Mouse (Mus musculus) heart, embryonic 13.5 days (tissue): ENCODE data around the gene Fgf10. TPM values are rescaled to one million over a fixed set of nuclear protein-coding genes. Genes with fewer than 3 reads are reported as not detected.

Experiments used
- ATAC-seq: fragments of 200-750 bp; cut with Nextera tagmentation; 2 replicates; pipeline ENCODE4 v1.8.0; 2017; ENCODE audit warnings: moderate TSS enrichment; ENCODE audit not compliant: insufficient number of reproducible peaks, low FRiP score, low TSS enrichment; ENCODE audit errors: extremely low read depth
- H3K27ac ChIP-seq: fragments of 300-500 bp; sonication (generic); replicated peaks from 2 replicates; pipeline ENCODE4 v1.5.1; 2015; ENCODE audit warnings: moderate library complexity, mild to moderate bottlenecking, inconsistent platforms
- H3K27me3 ChIP-seq: fragments of 300-500 bp; sonication (generic); replicated peaks from 2 replicates; pipeline ENCODE4 v1.6.1; 2015; ENCODE audit warnings: mild to moderate bottlenecking, inconsistent platforms
- H3K36me3 ChIP-seq: fragments of 300-500 bp; sonication (generic); 2 replicates; pipeline ENCODE4 v1.6.1; 2015; ENCODE audit warnings: mild to moderate bottlenecking, inconsistent platforms
- H3K4me1 ChIP-seq: fragments of 300-500 bp; sonication (generic); 2 replicates; pipeline ENCODE4 v1.6.1; 2015; ENCODE audit warnings: inconsistent platforms
- H3K4me2 ChIP-seq: fragments of 300-500 bp; sonication (generic); 2 replicates; pipeline ENCODE4 v1.6.1; 2015; ENCODE audit warnings: inconsistent platforms, mild to moderate bottlenecking, moderate library complexity
- H3K4me3 ChIP-seq: fragments of 300-500 bp; sonication (generic); 2 replicates; pipeline ENCODE4 v1.5.1; 2015; ENCODE audit warnings: moderate library complexity, mild to moderate bottlenecking, inconsistent platforms
- H3K9ac ChIP-seq: fragments of 300-500 bp; sonication (generic); 2 replicates; pipeline ENCODE4 v1.6.1; 2015; ENCODE audit warnings: inconsistent platforms, mild to moderate bottlenecking, moderate library complexity
- H3K9me3 ChIP-seq: fragments of 300-500 bp; sonication (generic); 2 replicates; pipeline ENCODE4 v1.6.1; 2016; ENCODE audit warnings: inconsistent platforms
- WGBS: fragments of 180-500 bp; shearing (Covaris S2); methylation state at CpG from one replicate; pipeline ENCODE4 v1.1.7; 2015; ENCODE audit warnings: mixed read lengths; 5-methylcytosine and 5-hydroxymethylcytosine counted together
- polyA plus RNA-seq: library from polyadenylated mRNA; unstranded; fragments of >200 nt; fragmentation: Nextera tagmentation; extraction: Ambion mirVana; gene quantifications from 2 replicates; pipeline ENCODE4 v1.2.1, GENCODE M21; 2015

Gene Fgf10
- polyA plus RNA-seq, 1 experiment from 2014 or later: 1.3 TPM

GRCm38 (mm10) chr13:118775148-118775547 is 105.6 kb downstream of the Fgf10 start:
- H3K36me3 ChIP-seq: no peaks in the 10 kb centered on the region
- H3K9ac ChIP-seq: no peak overlapping the region
- 60% methylated on average over 1 of the region's 1 CpGs for WGBS
- H3K4me2 ChIP-seq: no peak overlapping the region
- H3K9me3 ChIP-seq: no peaks in the 10 kb centered on the region
- no peak for ATAC-seq
- no peaks in the 10 kb centered on the region for H3K4me1 ChIP-seq
- no peak overlapping the region for H3K4me3 ChIP-seq
- no peaks in the 10 kb centered on the region for H3K27me3 ChIP-seq
- no peak overlapping the region for H3K27ac ChIP-seq

- Histone ChIP-seq H3K4me1 (no peaks in the 10 kb centered on the region), H3K9me3 (no peaks in the 10 kb centered on the region), H3K9ac (no peak overlapping the region), H3K4me3 (no peak overlapping the region), H3K27ac (no peak overlapping the region), H3K36me3 (no peaks in the 10 kb centered on the region), H3K27me3 (no peaks in the 10 kb centered on the region), H3K4me2 (no peak overlapping the region)
- no peak for ATAC-seq
- WGBS: 81% methylated on average over 2 of the region's 2 CpGs
Measured at GRCm38 (mm10) chr13:118779161-118779560, 109.6 kb downstream of the Fgf10 start.

GRCm38 (mm10) chr13:118791753-118792152 is 122.2 kb downstream of the Fgf10 start:
- H3K36me3 ChIP-seq: no peaks in the 10 kb centered on the region
- H3K9ac ChIP-seq: no peak overlapping the region
- H3K4me3 ChIP-seq: no peak overlapping the region
- H3K4me1 ChIP-seq: no peaks in the 10 kb centered on the region
- 47% methylated on average over 4 of the region's 4 CpGs for WGBS
- no peak overlapping the region for H3K4me2 ChIP-seq
- H3K9me3 ChIP-seq: no peaks in the 10 kb centered on the region
- no peaks in the 10 kb centered on the region for H3K27me3 ChIP-seq
- ATAC-seq: no peak
- no peak overlapping the region for H3K27ac ChIP-seq

GRCm38 (mm10) chr13:118792198-118792597 is 122.6 kb downstream of the Fgf10 start:
- no peak for ATAC-seq
- H3K4me3 ChIP-seq: no peak overlapping the region
- H3K27ac ChIP-seq: no peak overlapping the region

GRCm38 (mm10) chr13:118800176-118800575 is 130.6 kb downstream of the Fgf10 start:
- Histone ChIP-seq H3K4me3 (no peak overlapping the region), H3K9me3 (no peaks in the 10 kb centered on the region), H3K27ac (no peak overlapping the region), H3K4me1 (no peaks in the 10 kb centered on the region), H3K4me2 (no peak overlapping the region), H3K9ac (no peak overlapping the region), H3K36me3 (no peaks in the 10 kb centered on the region), H3K27me3 (no peaks in the 10 kb centered on the region)
- ATAC-seq: no peak
- WGBS: 58% methylated on average over 4 of the region's 4 CpGs

More at GRCm38 (mm10) chr13:118792198-118792597, 122.6 kb downstream of the Fgf10 start:
- Histone ChIP-seq H3K9me3 (no peaks in the 10 kb centered on the region), H3K4me2 (no peak overlapping the region), H3K36me3 (no peaks in the 10 kb centered on the region), H3K9ac (no peak overlapping the region), H3K4me1 (no peaks in the 10 kb centered on the region), H3K27me3 (no peaks in the 10 kb centered on the region)
- 45% methylated on average over 4 of the region's 4 CpGs for WGBS

- Histone ChIP-seq H3K27me3 (no peaks in the 10 kb centered on the region), H3K27ac (no peak overlapping the region), H3K9ac (no peak overlapping the region), H3K4me2 (no peak overlapping the region), H3K4me3 (no peak overlapping the region), H3K4me1 (no peaks in the 10 kb centered on the region), H3K9me3 (no peaks in the 10 kb centered on the region), H3K36me3 (no peaks in the 10 kb centered on the region)
- ATAC-seq: no peak
- WGBS: 65% methylated on average over 3 of the region's 3 CpGs
Measured at GRCm38 (mm10) chr13:118806662-118807061, 137.1 kb downstream of the Fgf10 start.

GRCm38 (mm10) chr13:118819785-118820184 is 150.2 kb downstream of the Fgf10 start:
- Histone ChIP-seq H3K9me3 (no peaks in the 10 kb centered on the region), H3K36me3 (no peaks in the 10 kb centered on the region), H3K4me2 (no peak overlapping the region), H3K27me3 (no peaks in the 10 kb centered on the region), H3K4me1 (no peaks in the 10 kb centered on the region), H3K4me3 (no peak overlapping the region), H3K27ac (no peak overlapping the region), H3K9ac (no peak overlapping the region)
- ATAC-seq: no peak
- WGBS: 85% methylated on average over 6 of the region's 6 CpGs

GRCm38 (mm10) chr13:118823113-118823512 is 153.5 kb downstream of the Fgf10 start:
- Histone ChIP-seq H3K27me3 (no peaks in the 10 kb centered on the region), H3K9ac (no peak overlapping the region), H3K4me3 (no peak overlapping the region), H3K4me2 (no peak overlapping the region), H3K4me1 (no peaks in the 10 kb centered on the region), H3K9me3 (no peaks in the 10 kb centered on the region), H3K27ac (no peak overlapping the region), H3K36me3 (no peaks in the 10 kb centered on the region)
- WGBS: 74% methylated on average over 2 of the region's 2 CpGs
- ATAC-seq: no peak

GRCm38 (mm10) chr13:118825102-118825501 is 155.5 kb downstream of the Fgf10 start:
- Histone ChIP-seq H3K9ac (no peak overlapping the region), H3K27me3 (no peaks in the 10 kb centered on the region), H3K36me3 (no peaks in the 10 kb centered on the region), H3K4me1 (no peaks in the 10 kb centered on the region), H3K9me3 (no peaks in the 10 kb centered on the region), H3K27ac (no peak overlapping the region), H3K4me3 (no peak overlapping the region), H3K4me2 (no peak overlapping the region)
- no peak for ATAC-seq
- WGBS: 76% methylated on average over 4 of the region's 4 CpGs

- WGBS: 75% methylated on average over 10 of the region's 10 CpGs
- H3K4me1 ChIP-seq: no peaks in the 10 kb centered on the region
- H3K9me3 ChIP-seq: no peaks in the 10 kb centered on the region
- H3K4me2 ChIP-seq: no peak overlapping the region
- H3K4me3 ChIP-seq: no peak overlapping the region
- no peak overlapping the region for H3K9ac ChIP-seq
- no peak for ATAC-seq
- no peaks in the 10 kb centered on the region for H3K36me3 ChIP-seq
- no peaks in the 10 kb centered on the region for H3K27me3 ChIP-seq
- no peak overlapping the region for H3K27ac ChIP-seq
Measured at GRCm38 (mm10) chr13:118828604-118829381, 159.2 kb downstream of the Fgf10 start.

- Histone ChIP-seq H3K9ac (no peak overlapping the region), H3K36me3 (no peaks in the 10 kb centered on the region), H3K4me3 (no peak overlapping the region), H3K9me3 (no peaks in the 10 kb centered on the region), H3K4me1 (no peaks in the 10 kb centered on the region), H3K4me2 (no peak overlapping the region), H3K27me3 (no peaks in the 10 kb centered on the region), H3K27ac (no peak overlapping the region)
- no peak for ATAC-seq
Measured at GRCm38 (mm10) chr13:118834021-118834420, 164.4 kb downstream of the Fgf10 start.

GRCm38 (mm10) chr13:118835078-118835477 is 165.5 kb downstream of the Fgf10 start:
- H3K9ac ChIP-seq: no peak overlapping the region
- H3K4me2 ChIP-seq: no peak overlapping the region
- no peak for ATAC-seq
- WGBS: 65% methylated on average over 4 of the region's 4 CpGs
- no peaks in the 10 kb centered on the region for H3K9me3 ChIP-seq
- H3K27me3 ChIP-seq: no peaks in the 10 kb centered on the region
- no peak overlapping the region for H3K4me3 ChIP-seq
- no peaks in the 10 kb centered on the region for H3K4me1 ChIP-seq
- H3K27ac ChIP-seq: no peak overlapping the region
- no peaks in the 10 kb centered on the region for H3K36me3 ChIP-seq
